Mouse (Mus musculus): Measurements from ENCODE around the gene Otulin. TPM values are rescaled to one million over a fixed set of nuclear protein-coding genes. Genes with fewer than 3 reads are reported as not detected.

Otulin gene
- polyA plus RNA-seq, 1 experiment = 43.1 TPM

DNA sequence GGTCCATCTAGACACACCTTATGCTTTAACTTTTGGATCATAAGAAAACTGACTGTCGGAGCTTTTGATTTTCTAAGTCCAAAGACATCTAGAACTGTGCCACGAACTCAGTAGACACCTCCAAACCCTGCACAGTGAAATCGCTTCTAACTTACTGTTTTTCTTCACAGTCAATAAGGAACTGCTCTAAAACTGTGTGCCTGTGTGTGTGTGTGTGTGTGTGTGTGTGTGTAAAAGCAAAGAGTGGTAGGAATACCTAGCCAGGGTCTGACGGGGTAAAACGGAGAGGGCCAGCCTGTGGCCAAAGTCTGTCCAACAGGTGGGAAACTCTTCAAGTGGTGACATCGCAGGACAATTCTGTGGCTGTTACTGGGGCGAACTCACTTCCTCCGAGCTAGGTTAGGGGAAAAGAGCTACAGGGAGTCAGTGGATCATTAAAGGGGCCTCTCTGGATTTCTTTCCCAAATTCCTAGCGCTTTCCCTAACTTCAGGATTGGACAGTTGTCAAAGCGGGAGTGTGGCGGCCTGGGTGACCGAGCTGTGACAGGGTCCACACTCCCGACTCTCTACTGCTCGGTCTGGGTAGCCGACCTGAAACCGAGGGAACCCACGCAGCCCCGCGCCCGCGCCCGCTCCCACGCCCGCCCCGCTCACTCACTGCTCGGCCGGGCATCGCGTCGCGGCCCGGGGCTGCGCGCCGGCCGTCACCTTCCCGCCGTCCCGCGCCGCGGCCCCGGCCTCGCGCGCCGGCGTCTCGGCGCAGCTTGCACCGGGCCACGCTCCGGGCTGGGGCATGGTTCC is 493 bp downstream of the Otulin start:
- Histone ChIP-seq H3K27me3 (ENCODE audit: control insufficient read depth, insufficient read depth, low read length) (no peaks in the 10 kb centered on the region), H3K4me3 (ENCODE audit: control insufficient read depth, insufficient read depth, low read length) (peak overlapping the region; percentile 59), H3K36me3 (ENCODE audit: control insufficient read depth, insufficient read depth, low read length) (0 out of 2 replicates have a peak, but pooled peaks cover 3% of the 10 kb centered on the region), H3K4me1 (replicated peaks; ENCODE audit: control insufficient read depth, insufficient read depth, low read length) (peaks cover 31% of the 10 kb centered on the region), H3K27ac (ENCODE audit: control insufficient read depth, insufficient read depth, low read length) (no peak overlapping the region)
- WGBS = 5% methylated on average over 53 of the region's 53 CpGs
- TF ChIP-seq CTCF (IDR thresholded peaks at IDR 0.05; ENCODE audit: borderline replicate concordance, control insufficient read depth, extremely low read depth, insufficient read depth, low read length, poor library complexity) (no peak), POLR2A (IDR thresholded peaks at IDR 0.05; ENCODE audit: control insufficient read depth, extremely low read depth, insufficient read depth, low read length, poor library complexity) (no peak)
- DNase-seq = no peak

GRCm38 (mm10) chr15:27629046-27629445 is 1.4 kb downstream of the Otulin start:
- Histone ChIP-seq H3K36me3 (ENCODE audit: control insufficient read depth, insufficient read depth, low read length) (0 out of 2 replicates have a peak, but pooled peaks cover 3% of the 10 kb centered on the region), H3K27me3 (ENCODE audit: control insufficient read depth, insufficient read depth, low read length) (no peaks in the 10 kb centered on the region), H3K4me3 (ENCODE audit: control insufficient read depth, insufficient read depth, low read length) (no peak overlapping the region), H3K27ac (ENCODE audit: control insufficient read depth, insufficient read depth, low read length) (no peak overlapping the region), H3K4me1 (replicated peaks; ENCODE audit: control insufficient read depth, insufficient read depth, low read length) (peaks cover 31% of the 10 kb centered on the region)
- DNase-seq = no peak
- 45% methylated on average over 4 of the region's 4 CpGs for WGBS
- TF ChIP-seq POLR2A (IDR thresholded peaks at IDR 0.05; ENCODE audit: control insufficient read depth, extremely low read depth, insufficient read depth, low read length, poor library complexity) = no peak
- no peak for TF ChIP-seq CTCF (IDR thresholded peaks at IDR 0.05; ENCODE audit: borderline replicate concordance, control insufficient read depth, extremely low read depth, insufficient read depth, low read length, poor library complexity)

DNA sequence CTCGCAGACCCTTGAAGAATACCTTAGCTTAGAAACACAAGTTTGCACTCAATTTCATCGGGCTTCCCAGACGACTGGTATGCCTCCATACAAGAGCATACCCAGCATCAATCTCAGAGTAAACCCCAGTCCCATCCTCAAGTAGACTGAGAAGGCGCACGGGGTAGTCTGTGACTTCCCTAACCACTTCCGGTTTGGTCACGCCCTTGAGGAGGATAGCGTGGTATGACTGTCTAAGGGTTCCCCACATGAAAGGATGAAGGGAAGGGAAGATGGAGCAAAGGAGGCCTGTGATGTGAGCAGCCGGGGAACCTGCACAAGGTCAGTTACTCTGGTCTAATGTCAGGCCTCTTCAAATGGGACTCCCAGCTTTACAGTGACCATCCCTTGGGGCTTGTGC is 2.7 kb downstream of the Otulin start:
- Histone ChIP-seq H3K36me3 (ENCODE audit: control insufficient read depth, insufficient read depth, low read length) (peaks cover 7% of the 10 kb centered on the region; the same call in 1 of the 2 replicates), H3K4me3 (ENCODE audit: control insufficient read depth, insufficient read depth, low read length) (no peak overlapping the region), H3K4me1 (replicated peaks; ENCODE audit: control insufficient read depth, insufficient read depth, low read length) (peaks cover 31% of the 10 kb centered on the region), H3K27ac (ENCODE audit: control insufficient read depth, insufficient read depth, low read length) (no peak overlapping the region), H3K27me3 (ENCODE audit: control insufficient read depth, insufficient read depth, low read length) (no peaks in the 10 kb centered on the region)
- TF ChIP-seq CTCF (IDR thresholded peaks at IDR 0.05; ENCODE audit: borderline replicate concordance, control insufficient read depth, extremely low read depth, insufficient read depth, low read length, poor library complexity) = no peak
- TF ChIP-seq POLR2A (IDR thresholded peaks at IDR 0.05; ENCODE audit: control insufficient read depth, extremely low read depth, insufficient read depth, low read length, poor library complexity) = no peak
- WGBS = 24% methylated on average over 9 of the region's 9 CpGs
- DNase-seq = peak; percentile 25

- Histone ChIP-seq H3K4me3 (ENCODE audit: control insufficient read depth, insufficient read depth, low read length) (no peak overlapping the region), H3K27me3 (ENCODE audit: control insufficient read depth, insufficient read depth, low read length) (no peaks in the 10 kb centered on the region), H3K36me3 (ENCODE audit: control insufficient read depth, insufficient read depth, low read length) (peaks cover 14% of the 10 kb centered on the region), H3K27ac (ENCODE audit: control insufficient read depth, insufficient read depth, low read length) (no peak overlapping the region), H3K4me1 (replicated peaks; ENCODE audit: control insufficient read depth, insufficient read depth, low read length) (peaks cover 31% of the 10 kb centered on the region)
- no peak for DNase-seq
- no peak for TF ChIP-seq CTCF (IDR thresholded peaks at IDR 0.05; ENCODE audit: borderline replicate concordance, control insufficient read depth, extremely low read depth, insufficient read depth, low read length, poor library complexity)
- TF ChIP-seq POLR2A (IDR thresholded peaks at IDR 0.05; ENCODE audit: control insufficient read depth, extremely low read depth, insufficient read depth, low read length, poor library complexity) = no peak
- 100% methylated on average over 1 of the region's 1 CpGs for WGBS
Observed at GRCm38 (mm10) chr15:27626314-27626713, 4.2 kb downstream of the Otulin start.

DNA sequence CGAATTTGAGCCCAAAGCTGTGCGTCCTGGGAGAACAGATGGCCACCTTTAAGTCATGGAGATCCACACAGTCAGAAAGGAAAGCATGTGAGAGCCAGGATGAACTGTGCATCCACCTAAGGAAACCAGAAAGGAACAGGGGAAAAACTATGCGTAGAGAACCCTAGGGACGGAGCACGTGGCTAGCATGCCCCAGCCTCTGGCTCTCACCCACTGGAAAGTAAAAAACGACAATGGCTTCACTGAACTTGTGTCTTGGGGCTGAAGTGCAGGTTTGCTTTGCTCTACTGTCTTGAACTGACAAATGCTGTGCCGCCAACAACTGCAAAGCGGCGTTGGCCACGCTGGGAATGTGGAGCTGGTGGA is 4.6 kb downstream of the Otulin start:
- Histone ChIP-seq H3K36me3 (ENCODE audit: control insufficient read depth, insufficient read depth, low read length) (peaks cover 14% of the 10 kb centered on the region), H3K27ac (ENCODE audit: control insufficient read depth, insufficient read depth, low read length) (no peak overlapping the region), H3K4me3 (ENCODE audit: control insufficient read depth, insufficient read depth, low read length) (no peak overlapping the region), H3K27me3 (ENCODE audit: control insufficient read depth, insufficient read depth, low read length) (no peaks in the 10 kb centered on the region), H3K4me1 (replicated peaks; ENCODE audit: control insufficient read depth, insufficient read depth, low read length) (peaks cover 28% of the 10 kb centered on the region)
- TF ChIP-seq POLR2A (IDR thresholded peaks at IDR 0.05; ENCODE audit: control insufficient read depth, extremely low read depth, insufficient read depth, low read length, poor library complexity) (0 out of 2 replicates have a peak, but pooled peaks have one; percentile 16), CTCF (IDR thresholded peaks at IDR 0.05; ENCODE audit: borderline replicate concordance, control insufficient read depth, extremely low read depth, insufficient read depth, low read length, poor library complexity) (no peak)
- WGBS = 79% methylated on average over 10 of the region's 10 CpGs
- DNase-seq = no peak

- Histone ChIP-seq H3K36me3 (ENCODE audit: control insufficient read depth, insufficient read depth, low read length) (peaks cover 14% of the 10 kb centered on the region), H3K27me3 (ENCODE audit: control insufficient read depth, insufficient read depth, low read length) (no peaks in the 10 kb centered on the region), H3K4me3 (ENCODE audit: control insufficient read depth, insufficient read depth, low read length) (no peak overlapping the region), H3K4me1 (replicated peaks; ENCODE audit: control insufficient read depth, insufficient read depth, low read length) (peaks cover 26% of the 10 kb centered on the region), H3K27ac (ENCODE audit: control insufficient read depth, insufficient read depth, low read length) (no peak overlapping the region)
- TF ChIP-seq CTCF (IDR thresholded peaks at IDR 0.05; ENCODE audit: borderline replicate concordance, control insufficient read depth, extremely low read depth, insufficient read depth, low read length, poor library complexity) (no peak), POLR2A (IDR thresholded peaks at IDR 0.05; ENCODE audit: control insufficient read depth, extremely low read depth, insufficient read depth, low read length, poor library complexity) (no peak)
- WGBS = 38% methylated on average over 13 of the region's 13 CpGs
- DNase-seq = no peak
Observed at GRCm38 (mm10) chr15:27625014-27625889, 5.2 kb downstream of the Otulin start.
